Mouse (Mus musculus) brain, adult 2 months (tissue): Measurements from ENCODE around the gene Donson.

Source experiments
- DNase-seq: peaks from one replicate; pipeline ENCODE4 v3.0.0; 2011; ENCODE audit warnings: low read depth, low spot score

Gene Donson

DNA sequence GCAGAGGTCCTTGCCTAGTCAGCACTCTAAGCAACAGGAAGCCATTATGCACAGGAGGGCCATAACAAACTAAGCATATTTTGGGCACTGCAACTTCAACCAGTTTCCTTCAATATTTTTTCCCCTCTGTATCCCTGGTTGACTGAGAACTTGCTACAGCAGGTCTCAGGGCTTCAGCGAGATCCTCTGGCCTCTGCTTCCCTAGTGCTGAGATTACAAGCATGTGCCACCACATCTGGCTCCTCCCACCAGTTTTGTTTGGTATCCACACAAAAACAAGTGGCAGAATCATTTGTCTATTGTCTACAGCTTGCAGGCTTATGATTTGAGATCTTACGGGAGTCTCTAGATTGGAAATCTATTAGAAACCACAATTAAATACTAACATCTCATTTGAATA, 43.7 kb downstream of the Donson start:
- DNase-seq, result no peak

DNA sequence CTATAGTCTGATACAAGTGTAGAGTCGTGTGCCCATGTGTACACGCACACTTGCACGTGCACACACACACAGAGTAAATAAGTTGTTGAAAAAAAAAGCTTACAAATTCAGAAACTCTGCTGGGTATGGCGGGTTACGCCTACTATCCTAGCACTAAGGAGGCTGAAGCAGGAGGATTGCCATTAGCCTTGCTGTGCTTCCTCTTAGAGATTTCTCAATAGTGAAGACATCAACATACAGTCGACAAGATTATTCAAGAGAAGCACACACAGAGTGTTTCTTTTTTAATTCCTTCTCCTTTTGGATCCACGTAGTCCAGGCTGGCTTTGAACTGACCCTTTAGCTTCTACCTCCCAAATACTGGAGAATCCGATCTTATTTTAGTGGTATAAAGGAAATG, 48.4 kb downstream of the Donson start:
- no peak for DNase-seq

DNA sequence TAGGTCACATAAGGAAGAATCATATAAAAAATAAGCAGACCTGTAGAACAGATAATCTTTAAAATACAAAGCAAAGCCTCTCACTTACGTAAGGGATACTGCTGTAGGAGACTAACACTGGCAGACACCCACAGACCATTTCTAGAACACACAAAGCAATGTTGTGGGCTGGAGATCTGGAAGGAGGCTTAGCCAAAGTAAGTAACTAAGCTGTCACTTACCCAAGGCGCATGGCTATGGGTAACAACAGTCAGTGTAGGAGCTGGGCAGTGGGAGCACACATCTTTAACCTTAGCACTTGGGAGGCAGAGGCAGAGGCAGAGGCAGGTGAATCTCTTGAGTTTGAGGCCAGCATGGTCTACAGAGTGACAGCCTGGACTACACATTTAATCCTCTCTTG, 48.9 kb downstream of the Donson start:
- peak; percentile 78 for DNase-seq

DNA sequence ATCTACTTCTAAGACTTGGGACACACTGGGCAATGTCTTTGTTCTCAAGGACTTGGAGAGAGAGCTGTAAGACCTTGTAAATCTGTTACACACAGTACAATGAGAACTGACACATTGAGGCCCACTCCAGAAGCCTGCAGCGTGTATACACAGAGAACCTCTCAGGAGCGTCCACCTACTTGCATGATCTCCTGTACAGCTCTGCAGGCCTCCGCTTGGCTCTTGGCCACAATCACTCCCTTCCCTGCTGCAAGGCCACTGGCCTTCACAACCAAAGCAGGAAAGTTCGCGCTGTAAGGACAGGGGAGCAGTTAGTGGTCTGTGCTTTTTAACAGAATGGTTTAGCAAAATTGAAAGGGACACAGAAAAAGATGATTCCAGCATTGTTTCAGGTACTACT, 49.4 kb downstream of the Donson start:
- DNase-seq, result no peak

- no peak for DNase-seq
Measured at GRCm38 (mm10) chr16:91633641-91634040, 54.9 kb downstream of the Donson start.

DNA sequence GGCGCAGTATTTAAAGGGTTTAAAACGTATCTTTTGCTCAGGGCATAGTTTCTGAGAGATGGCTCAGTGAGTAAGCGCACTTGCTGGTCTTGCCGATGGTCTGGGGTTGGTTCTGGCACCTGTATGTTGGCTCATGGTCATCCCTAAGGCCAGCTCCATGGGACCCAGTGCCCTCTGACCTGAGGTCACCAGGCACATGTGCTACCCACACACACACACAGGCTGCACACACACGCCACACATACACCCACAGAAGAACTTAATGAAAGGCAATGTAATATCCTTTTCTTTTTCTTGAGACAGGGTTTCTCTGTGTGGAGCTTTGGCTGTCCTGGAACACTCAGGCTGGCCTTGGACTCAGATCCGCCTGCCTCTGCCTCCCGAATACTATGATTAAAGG, 55.6 kb downstream of the Donson start:
- no peak for DNase-seq

DNA sequence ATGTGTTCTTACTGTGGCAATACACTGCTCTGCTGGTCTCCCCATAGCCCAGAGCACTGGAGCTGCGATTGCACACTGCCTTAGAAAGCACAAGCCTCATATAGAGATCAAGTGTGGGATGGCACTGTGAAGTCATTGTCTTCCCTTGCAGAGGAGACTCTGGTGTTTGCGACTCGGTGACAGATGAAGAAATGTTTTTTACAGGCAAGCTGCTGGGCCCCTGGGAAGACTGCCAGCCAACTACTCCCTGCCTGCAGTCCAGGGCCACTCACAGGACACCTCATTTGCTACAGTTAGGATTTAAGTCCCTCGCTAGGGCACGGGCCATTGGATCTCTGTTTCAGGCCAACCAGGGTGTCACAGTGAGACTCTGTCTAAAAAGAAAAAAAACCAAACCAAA, 56.1 kb downstream of the Donson start:
- DNase-seq, result peak; percentile 58

DNA sequence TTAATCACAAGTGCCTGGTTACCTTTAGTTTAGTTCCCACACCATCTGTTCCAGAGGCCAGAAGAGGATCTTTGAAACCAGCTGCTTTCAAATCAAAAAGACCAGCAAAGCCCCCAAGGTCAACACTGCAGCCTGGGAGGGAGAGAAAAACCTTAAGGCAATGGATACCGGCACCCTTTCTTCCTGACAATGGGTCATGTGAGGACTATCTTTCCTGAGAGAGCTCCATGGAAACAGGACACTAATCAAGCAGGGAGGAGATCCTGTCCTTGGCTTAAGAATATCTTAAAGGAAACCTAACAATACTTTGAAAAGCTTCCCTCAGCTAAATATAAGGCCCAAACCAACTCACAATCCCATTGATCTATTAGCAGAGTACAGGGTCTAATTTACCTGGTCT, 58.0 kb downstream of the Donson start:
- DNase-seq, result no peak

- no peak for DNase-seq
Measured at GRCm38 (mm10) chr16:91629749-91630148, 58.8 kb downstream of the Donson start.

- no peak for DNase-seq
Measured at GRCm38 (mm10) chr16:91628673-91629072, 59.9 kb downstream of the Donson start.

DNA sequence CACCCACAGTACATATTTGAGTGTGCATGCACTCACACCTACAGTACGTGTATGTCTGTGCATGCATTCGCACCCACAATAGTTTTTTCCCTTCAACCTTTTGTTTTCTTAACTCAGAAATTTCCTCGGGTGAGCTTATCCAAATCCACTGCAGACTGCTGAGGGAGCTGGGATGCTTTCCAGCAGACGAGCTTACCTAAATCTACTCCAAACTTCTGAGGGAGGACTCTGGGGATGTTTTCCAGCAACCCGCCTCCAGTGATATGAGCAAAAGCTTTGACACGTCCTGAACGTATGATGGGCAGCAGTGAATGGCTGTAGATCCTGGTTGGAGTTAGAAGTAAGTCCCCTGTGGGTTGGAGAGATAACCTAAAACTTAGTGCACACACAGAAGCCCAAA, 60.7 kb downstream of the Donson start:
- DNase-seq, result peak; percentile 60
